Mouse (Mus musculus) heart, postnatal 0 days (tissue): ENCODE measurements around the gene Ncf2.

Source experiments
- CTCF ChIP-seq: IDR thresholded peaks from 2 replicates; pipeline ENCODE4 v1.5.1; 2016; ENCODE audit warnings: antibody characterized with exemption, control low read depth, low read depth
- EP300 ChIP-seq: IDR thresholded peaks from 2 replicates; pipeline ENCODE4 v1.6.1; 2016; ENCODE audit warnings: antibody characterized with exemption, low read depth

- no peak for TF ChIP-seq CTCF
- no peak for TF ChIP-seq EP300
Measured at GRCm38 (mm10) chr1:152831619-152832018, 31.6 kb downstream of the Ncf2 start.
